Mouse (Mus musculus): ENCODE results near the gene Tmx4. TPM values are rescaled to one million over a fixed set of nuclear protein-coding genes. Genes with fewer than 3 reads are reported as not detected.

The Tmx4 gene
- polyA plus RNA-seq (2021; fragmentation: Nextera tagmentation) = 61.8 and 81.6 TPM in 2 replicates
- long read RNA-seq, experiment 1, full-length matches to known transcripts = 130 of 230 reads
- long read RNA-seq, experiment 1, partial matches to known transcripts = 7 of 230 reads
- long read RNA-seq, experiment 1, other reads (novel, unspliced or antisense) = 93 of 230 reads
- long read RNA-seq, experiment 2, full-length matches to known transcripts = 602 of 689 reads
- long read RNA-seq, experiment 2, partial matches to known transcripts = 8 of 689 reads
- long read RNA-seq, experiment 2, other reads (novel, unspliced or antisense) = 79 of 689 reads

DNA sequence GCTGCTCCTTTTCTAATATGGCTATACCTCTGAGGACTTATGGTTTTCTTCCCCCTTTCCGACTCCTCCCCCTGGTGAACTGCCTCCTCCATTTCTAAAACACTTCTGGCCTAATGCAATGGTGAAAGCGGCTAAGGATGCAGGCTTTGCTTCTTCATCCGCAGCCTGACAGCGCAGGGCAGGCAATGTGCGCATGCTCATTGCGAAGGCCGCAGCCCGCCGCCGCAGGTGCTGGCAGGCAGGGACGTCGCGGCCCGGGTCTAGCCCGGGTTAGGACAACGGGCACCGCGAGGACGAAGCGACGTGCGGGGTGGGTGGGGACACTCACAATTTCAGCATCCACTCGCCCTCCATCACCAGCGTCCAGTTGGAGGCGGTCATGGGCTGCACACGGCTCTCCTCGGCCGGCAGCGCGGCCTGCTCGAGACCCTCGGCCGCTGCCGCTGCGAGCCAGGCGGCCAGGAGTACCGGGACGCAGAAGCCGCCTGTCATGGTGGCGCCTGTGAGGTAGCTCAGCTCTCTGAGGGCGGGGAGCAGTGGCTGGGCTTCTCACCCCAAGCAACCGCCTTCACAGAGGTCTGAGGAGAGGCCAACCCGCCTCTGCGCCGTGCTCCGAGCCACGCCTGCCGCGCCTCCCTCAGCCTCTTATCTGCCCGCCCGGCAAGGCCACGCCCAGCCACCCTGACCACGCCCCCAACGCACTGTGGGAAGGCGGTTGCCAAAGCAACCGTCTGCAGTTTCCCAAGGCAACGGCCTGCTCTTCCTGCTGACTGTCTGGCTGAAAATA lies at the start of gene Tmx4:
TSS of gene Tmx4 (minus strand) at position 632 of the 787 bp plus-strand sequence.

DNA sequence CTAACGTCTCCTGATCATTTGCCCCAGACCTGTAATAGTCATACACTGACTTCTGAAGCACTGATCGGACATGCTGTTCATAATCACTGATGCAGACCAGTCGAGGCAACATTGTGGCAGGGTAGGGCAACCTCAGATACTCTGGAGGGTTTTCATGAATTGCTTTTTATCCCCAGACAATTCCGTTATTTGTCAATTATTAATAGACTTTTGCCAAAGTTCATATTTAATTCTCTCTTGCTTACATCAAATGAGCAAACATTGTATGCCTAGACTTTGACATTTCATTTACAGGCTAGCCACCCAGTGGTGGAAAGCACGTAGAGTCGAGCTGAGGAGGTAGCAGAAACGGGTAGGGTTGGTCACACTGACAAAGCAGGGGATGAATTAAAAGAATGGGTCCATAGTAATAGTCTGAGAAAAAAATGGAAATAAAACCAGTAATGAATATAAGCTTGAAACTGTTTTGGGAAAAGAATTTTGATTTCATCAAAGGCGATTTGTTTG lies 89.7 kb downstream of the Tmx4 start, which contains the start of gene Hao1:
TSS of gene Hao1 (minus strand) at position 148 of the 507 bp plus-strand sequence.

Other genes starting within 250 kb of the Tmx4 start
- not detected in 2 replicates for gene Hao1, start 89.8 kb downstream of the Tmx4 start, polyA plus RNA-seq (2021; fragmentation: Nextera tagmentation)
- 45.9 and 50.9 TPM in 2 replicates for gene Plcb1, start 141.9 kb upstream of the Tmx4 start, polyA plus RNA-seq (2021; fragmentation: Nextera tagmentation)